20 mouse cellular contexts compared by ENCODE assay signal in the genomic region with DNA sequence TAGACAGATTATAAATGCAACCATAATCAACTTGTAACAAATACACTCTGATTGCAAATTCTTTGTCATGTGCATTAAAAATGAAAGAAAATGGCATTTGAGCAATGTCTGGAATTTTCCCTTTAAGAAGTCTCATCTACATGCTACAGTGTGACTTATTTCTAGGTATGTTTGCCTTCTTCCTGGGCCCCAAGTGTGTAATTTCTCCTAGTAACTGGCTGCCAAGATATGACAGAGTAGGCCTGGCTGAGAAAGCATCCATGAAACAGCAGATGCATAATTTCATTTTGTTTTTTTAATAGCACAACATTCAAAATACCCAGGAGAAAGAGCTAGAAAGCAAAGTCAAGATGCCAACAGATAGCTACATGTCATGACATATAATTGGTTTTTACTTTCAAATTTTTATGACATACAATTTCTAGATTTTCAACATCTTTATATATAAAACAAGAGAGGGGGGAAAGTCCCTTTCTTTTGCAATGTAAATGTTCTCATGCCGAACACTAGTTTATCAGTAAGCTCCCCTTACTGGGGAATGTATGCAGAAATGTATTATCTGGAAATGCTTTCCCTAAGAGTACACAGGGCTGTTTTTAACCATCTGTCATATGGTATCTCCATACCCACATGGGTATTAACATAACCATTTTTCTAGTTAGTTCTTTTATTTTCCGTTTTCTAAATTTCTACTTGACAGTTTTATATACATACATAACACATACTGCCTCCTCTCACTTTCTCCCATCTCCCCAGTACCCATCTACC.
A peak's percentile ranks its signal among the peaks of the same experiment; 100 is the strongest.
DNase-seq lines count a peak whose midpoint lies in the region; ATAC-seq and TF ChIP-seq lines count a peak whose summit lies in the region.
"Had no signal": no experiment of that assay in that cellular context is flagged by ENCODE, and none has a peak within 500 bp of the region (broad histone marks: within the 10 kb centered on the region; RNA-seq: fewer than 3 reads in every experiment).

No protein-coding gene starts in this region.

- TF ChIP-seq CTCF in kidney, postnatal 0 days (IDR thresholded peaks at IDR 0.05; ENCODE audit: low read depth): no peak
- TF ChIP-seq CTCF in brain, embryonic 14.5 days (IDR thresholded peaks at IDR 0.05; ENCODE audit: borderline replicate concordance, extremely low read depth, insufficient read depth, insufficient read length): no peak

- H3K4me2 ChIP-seq in forebrain, embryonic 15.5 days (replicated peaks): no peak overlapping the region
- H3K4me2 ChIP-seq in forebrain, embryonic 12.5 days: no peak overlapping the region
- H3K4me2 ChIP-seq in hindbrain, embryonic 13.5 days: no peak overlapping the region
- H3K4me2 ChIP-seq in hindbrain, embryonic 11.5 days (replicated peaks; ENCODE audit: low read depth, low read length): no peak overlapping the region
- no peak overlapping the region for H3K4me2 ChIP-seq in kidney, postnatal 0 days (ENCODE audit: low read length)
- H3K4me2 ChIP-seq: embryonic facial prominence, embryonic 15.5 days had no signal

- ATAC-seq in forebrain, embryonic 15.5 days (replicated peaks): no peak; the same call in 1 of the 2 replicates
- ATAC-seq in forebrain, embryonic 12.5 days (ENCODE audit: low FRiP score): no peak
- ATAC-seq in hindbrain, embryonic 13.5 days (ENCODE audit: low FRiP score): no peak
- ATAC-seq in hindbrain, embryonic 11.5 days (ENCODE audit: low FRiP score): no peak
- no peak for ATAC-seq in kidney, postnatal 0 days (replicated peaks; ENCODE audit: low FRiP score, low read depth)
- ATAC-seq: inflammation-experienced regulatory T-cells, adult 6 months; intestine, postnatal 0 days had no signal

- no peaks in the 10 kb centered on the region for H3K4me1 ChIP-seq in forebrain, embryonic 15.5 days
- peaks cover 6% of the 10 kb centered on the region; the same call in 1 of the 2 replicates for H3K4me1 ChIP-seq in forebrain, embryonic 12.5 days
- H3K4me1 ChIP-seq in hindbrain, embryonic 13.5 days (replicated peaks): no peaks in the 10 kb centered on the region; the same call in 1 of the 2 replicates
- no peaks in the 10 kb centered on the region for H3K4me1 ChIP-seq in hindbrain, embryonic 11.5 days (replicated peaks; ENCODE audit: control insufficient read depth, insufficient read depth, low read length)
- peaks cover 17% of the 10 kb centered on the region; the same call in 1 of the 2 replicates for H3K4me1 ChIP-seq in kidney, postnatal 0 days (replicated peaks; ENCODE audit: insufficient read depth, low read length)

- no peaks in the 10 kb centered on the region for H3K36me3 ChIP-seq in forebrain, embryonic 15.5 days
- H3K36me3 ChIP-seq in forebrain, embryonic 12.5 days (replicated peaks): no peaks in the 10 kb centered on the region
- H3K36me3 ChIP-seq in hindbrain, embryonic 13.5 days: no peaks in the 10 kb centered on the region
- no peaks in the 10 kb centered on the region for H3K36me3 ChIP-seq in hindbrain, embryonic 11.5 days (ENCODE audit: control insufficient read depth, insufficient read depth, low read length)
- H3K36me3 ChIP-seq in kidney, postnatal 0 days (ENCODE audit: insufficient read depth, low read length): no peaks in the 10 kb centered on the region
- H3K36me3 ChIP-seq: embryonic facial prominence, embryonic 15.5 days had no signal

- no peak for TF ChIP-seq POLR2A in brain, embryonic 14.5 days (IDR thresholded peaks at IDR 0.05; ENCODE audit: borderline replicate concordance, extremely low read depth, insufficient read depth, insufficient read length, poor library complexity, severe bottlenecking)

- H3K27ac ChIP-seq in forebrain, embryonic 15.5 days (replicated peaks): peak overlapping the region; percentile 70
- H3K27ac ChIP-seq in forebrain, embryonic 12.5 days: no peak overlapping the region
- 0 out of 2 replicates have a peak overlapping the region, but pooled peaks have one; percentile 12 for H3K27ac ChIP-seq in hindbrain, embryonic 13.5 days
- H3K27ac ChIP-seq in hindbrain, embryonic 11.5 days (ENCODE audit: low read depth, low read length): no peak overlapping the region
- no peak overlapping the region for H3K27ac ChIP-seq in kidney, postnatal 0 days
- H3K27ac ChIP-seq: embryonic facial prominence, embryonic 15.5 days; gastrocnemius, adult 2 months had no signal

- no peaks in the 10 kb centered on the region for H3K27me3 ChIP-seq in forebrain, embryonic 15.5 days
- H3K27me3 ChIP-seq in forebrain, embryonic 12.5 days: no peaks in the 10 kb centered on the region
- H3K27me3 ChIP-seq in hindbrain, embryonic 13.5 days: no peaks in the 10 kb centered on the region
- no peaks in the 10 kb centered on the region for H3K27me3 ChIP-seq in hindbrain, embryonic 11.5 days (ENCODE audit: control insufficient read depth, insufficient read depth, low read length)
- no peaks in the 10 kb centered on the region for H3K27me3 ChIP-seq in kidney, postnatal 0 days (ENCODE audit: insufficient read depth, low read length)
- H3K27me3 ChIP-seq: embryonic facial prominence, embryonic 15.5 days had no signal

- no peaks in the 10 kb centered on the region for H3K9me3 ChIP-seq in forebrain, embryonic 15.5 days
- no peaks in the 10 kb centered on the region for H3K9me3 ChIP-seq in forebrain, embryonic 12.5 days
- no peaks in the 10 kb centered on the region for H3K9me3 ChIP-seq in hindbrain, embryonic 13.5 days
- H3K9me3 ChIP-seq in hindbrain, embryonic 11.5 days (ENCODE audit: control insufficient read depth, low read length): no peaks in the 10 kb centered on the region
- no peaks in the 10 kb centered on the region for H3K9me3 ChIP-seq in kidney, postnatal 0 days (replicated peaks; ENCODE audit: low read length)
- H3K9me3 ChIP-seq: embryonic facial prominence, embryonic 15.5 days had no signal

- no peak for DNase-seq in hindbrain, embryonic 11.5 days (ENCODE audit: low spot score)
- DNase-seq in kidney, postnatal 0 days (ENCODE audit: low spot score): peak; percentile 27
- no peak for DNase-seq in kidney, postnatal 36 days
- peak; percentile 47 for DNase-seq in brain, embryonic 14.5 days (ENCODE audit: low read depth)
- no peak for DNase-seq in lung, postnatal 4 days
- DNase-seq: adrenal gland, postnatal 10 days; cerebellum, adult 18-20 months; cerebellum, adult 9-11 months; cerebellum, postnatal 36 days; gastrocnemius, adult 2 months; gastrocnemius, postnatal 25 days; heart, postnatal 10 days; heart, postnatal 4 days had no signal

- WGBS in forebrain, embryonic 15.5 days: 77% methylated on average over 2 of the region's 2 CpGs
- WGBS in forebrain, embryonic 12.5 days: 91% methylated on average over 2 of the region's 2 CpGs
- 84% methylated on average over 2 of the region's 2 CpGs for WGBS in hindbrain, embryonic 13.5 days
- 88% methylated on average over 2 of the region's 2 CpGs for WGBS in hindbrain, embryonic 11.5 days
- WGBS in kidney, postnatal 0 days: 66% methylated on average over 2 of the region's 2 CpGs

- no peak overlapping the region for H3K4me3 ChIP-seq in forebrain, embryonic 15.5 days
- no peak overlapping the region for H3K4me3 ChIP-seq in forebrain, embryonic 12.5 days (replicated peaks)
- H3K4me3 ChIP-seq in hindbrain, embryonic 13.5 days: no peak overlapping the region
- no peak overlapping the region for H3K4me3 ChIP-seq in hindbrain, embryonic 11.5 days (ENCODE audit: low read depth, low read length)
- H3K4me3 ChIP-seq in kidney, postnatal 0 days (replicated peaks; ENCODE audit: low read depth, low read length): no peak overlapping the region
- H3K4me3 ChIP-seq: embryonic facial prominence, embryonic 15.5 days; erythroblast, embryonic 14.5 days; gastrocnemius, adult 2 months had no signal

- no peak overlapping the region for H3K9ac ChIP-seq in forebrain, embryonic 15.5 days (replicated peaks)
- no peak overlapping the region for H3K9ac ChIP-seq in forebrain, embryonic 12.5 days
- no peak overlapping the region for H3K9ac ChIP-seq in hindbrain, embryonic 13.5 days
- H3K9ac ChIP-seq in hindbrain, embryonic 11.5 days (ENCODE audit: low read depth, low read length): no peak overlapping the region
- H3K9ac ChIP-seq in kidney, postnatal 0 days (ENCODE audit: low read depth, low read length): no peak overlapping the region
- H3K9ac ChIP-seq: embryonic facial prominence, embryonic 15.5 days had no signal

Comparison
In these comparisons a context has a peak if more than half of its experiments do, and no peak if none do; other contexts are left out.
1. H3K27ac ChIP-seq: peak in forebrain, embryonic 15.5 days (single experiment) and hindbrain, embryonic 13.5 days (single experiment); none in forebrain, embryonic 12.5 days (single experiment), hindbrain, embryonic 11.5 days (single experiment) and kidney, postnatal 0 days (single experiment).
2. DNase-seq: peak in kidney, postnatal 0 days (single experiment) and brain, embryonic 14.5 days (single experiment); none in hindbrain, embryonic 11.5 days (single experiment), kidney, postnatal 36 days (0 of 2) and lung, postnatal 4 days (0 of 2).